Mouse (Mus musculus) midbrain, embryonic 16.5 days (tissue): ENCODE data around the gene Tmigd1. TPM values are rescaled to one million over a fixed set of nuclear protein-coding genes. Genes with fewer than 3 reads are reported as not detected.

Experiments
- ATAC-seq: fragments of 200-750 bp; cut with Nextera tagmentation; 2 replicates; pipeline ENCODE4 v1.8.0; 2017; ENCODE audit warnings: moderate TSS enrichment
- H3K27ac ChIP-seq: fragments of 300-500 bp; sonication (generic); 2 replicates; pipeline ENCODE4 v1.5.1; 2014; ENCODE audit warnings: mild to moderate bottlenecking, low read length, mixed read lengths
- H3K27me3 ChIP-seq: fragments of 300-500 bp; sonication (generic); 2 replicates; pipeline ENCODE4 v1.6.1; 2014; ENCODE audit warnings: low read depth, low read length, mixed read lengths; ENCODE audit not compliant: control insufficient read depth, insufficient read depth
- H3K36me3 ChIP-seq: fragments of 300-500 bp; sonication (generic); 2 replicates; pipeline ENCODE4 v1.6.1; 2014; ENCODE audit warnings: mild to moderate bottlenecking, low read length, moderate library complexity, mixed read lengths; ENCODE audit not compliant: control insufficient read depth, insufficient read depth
- H3K4me1 ChIP-seq: fragments of 300-500 bp; sonication (generic); 2 replicates; pipeline ENCODE4 v1.6.1; 2014; ENCODE audit warnings: mild to moderate bottlenecking, low read length, mixed read lengths; ENCODE audit not compliant: control insufficient read depth, insufficient read depth
- H3K4me2 ChIP-seq: fragments of 300-500 bp; sonication (generic); 2 replicates; pipeline ENCODE4 v1.6.1; 2014; ENCODE audit warnings: mild to moderate bottlenecking, low read length, mixed read lengths
- H3K4me3 ChIP-seq: fragments of 300-500 bp; sonication (generic); 2 replicates; pipeline ENCODE4 v1.5.1; 2014; ENCODE audit warnings: low read depth, mild to moderate bottlenecking, low read length, moderate library complexity, mixed read lengths
- H3K9ac ChIP-seq: fragments of 300-500 bp; sonication (generic); 2 replicates; pipeline ENCODE4 v1.6.1; 2014; ENCODE audit warnings: low read depth, low read length, mixed read lengths
- H3K9me3 ChIP-seq: fragments of 300-500 bp; sonication (generic); replicated peaks from 2 replicates; pipeline ENCODE4 v1.6.1; 2014; ENCODE audit warnings: mild to moderate bottlenecking, low read length, mixed read lengths; ENCODE audit not compliant: control insufficient read depth, poor library complexity, severe bottlenecking
- WGBS: fragments of 180-500 bp; shearing (Covaris S2); extraction: QIAGEN DNeasy Blood & Tissue Kit; methylation state at CpG from one replicate; pipeline ENCODE4 v1.1.7; 2014; 5-methylcytosine and 5-hydroxymethylcytosine counted together
- polyA plus RNA-seq: library from polyadenylated mRNA; unstranded; fragments of >200 nt; fragmentation: Nextera tagmentation; extraction: Ambion mirVana; gene quantifications from 2 replicates; pipeline ENCODE4 v1.2.1, GENCODE M21; 2015

Gene Tmigd1
- polyA plus RNA-seq, 1 experiment from 2014 or later, result not detected

DNA sequence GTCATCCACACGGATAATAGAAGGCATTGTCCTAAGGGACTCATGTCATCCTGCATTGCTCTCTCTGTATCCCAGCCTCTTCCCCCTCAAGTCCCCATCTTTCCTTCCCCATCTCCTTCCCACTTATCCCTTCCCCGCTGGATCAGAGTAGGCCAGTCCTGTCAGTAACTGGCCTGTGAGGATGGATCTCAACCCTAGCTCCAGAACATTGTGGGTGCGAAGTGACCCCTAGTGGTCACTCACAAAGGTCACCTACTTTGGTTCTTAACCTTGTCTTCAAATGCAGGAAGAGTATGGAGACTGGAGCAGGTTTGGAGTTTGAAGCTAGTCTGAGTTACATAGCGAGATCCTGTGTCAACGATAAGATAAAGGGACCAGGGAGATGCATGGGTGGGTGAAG, 7.7 kb upstream of the Tmigd1 start:
- H3K4me3 ChIP-seq, result no peak overlapping the region
- H3K4me2 ChIP-seq, result no peak overlapping the region
- ATAC-seq, result no peak
- no peaks in the 10 kb centered on the region for H3K27me3 ChIP-seq
- H3K36me3 ChIP-seq, result no peaks in the 10 kb centered on the region
- WGBS, result 34% methylated on average over 5 of the region's 5 CpGs
- H3K9me3 ChIP-seq, result no peaks in the 10 kb centered on the region
- H3K9ac ChIP-seq, result no peak overlapping the region
- H3K27ac ChIP-seq, result no peak overlapping the region
- no peaks in the 10 kb centered on the region for H3K4me1 ChIP-seq

DNA sequence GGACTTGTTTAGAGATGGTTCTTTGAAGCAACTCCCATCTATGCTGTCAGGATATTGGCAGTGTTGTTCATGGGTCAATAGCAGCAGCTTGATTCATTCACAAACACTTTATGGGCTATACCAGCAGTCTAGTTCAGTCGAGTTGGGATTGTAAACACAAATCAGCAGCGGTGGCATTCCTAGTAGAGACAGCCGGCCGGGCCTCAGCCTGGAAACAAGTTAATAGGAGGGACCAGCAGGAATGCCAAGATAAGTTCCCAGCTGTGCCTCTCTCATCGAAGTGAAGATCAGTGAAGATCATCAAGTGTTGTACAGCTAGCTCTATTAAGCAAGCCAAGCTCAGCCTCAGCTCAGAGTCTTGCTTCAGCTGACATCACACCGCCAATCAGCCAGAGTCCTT, 5.6 kb upstream of the Tmigd1 start:
- H3K4me3 ChIP-seq, result no peak overlapping the region
- WGBS, result 73% methylated on average over 6 of the region's 6 CpGs
- no peaks in the 10 kb centered on the region for H3K36me3 ChIP-seq
- H3K4me2 ChIP-seq, result no peak overlapping the region
- H3K4me1 ChIP-seq, result no peaks in the 10 kb centered on the region
- ATAC-seq, result no peak
- no peaks in the 10 kb centered on the region for H3K9me3 ChIP-seq
- no peak overlapping the region for H3K9ac ChIP-seq
- no peak overlapping the region for H3K27ac ChIP-seq
- H3K27me3 ChIP-seq, result no peaks in the 10 kb centered on the region

DNA sequence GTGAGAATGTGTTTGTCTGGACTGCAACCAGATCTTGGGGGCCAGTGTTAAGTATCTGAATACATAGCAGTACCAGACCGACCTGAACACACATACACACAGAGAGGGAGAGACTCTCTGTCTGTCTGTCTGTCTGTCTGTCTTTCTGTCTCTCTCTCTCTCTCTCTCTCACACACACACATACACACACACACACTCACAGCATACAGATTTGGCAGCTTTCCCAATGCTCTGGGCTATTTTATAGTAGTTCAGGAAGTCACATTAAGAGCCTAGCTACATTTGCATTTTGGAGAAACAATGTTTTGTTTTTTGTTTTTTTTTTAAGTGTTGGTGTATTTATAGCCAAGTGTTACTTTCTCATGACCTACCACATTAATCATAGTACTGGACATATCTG, 4.8 kb upstream of the Tmigd1 start:
- Histone ChIP-seq H3K4me2 (no peak overlapping the region), H3K9ac (no peak overlapping the region), H3K4me1 (no peaks in the 10 kb centered on the region), H3K27me3 (no peaks in the 10 kb centered on the region), H3K27ac (no peak overlapping the region), H3K9me3 (no peaks in the 10 kb centered on the region), H3K4me3 (no peak overlapping the region), H3K36me3 (no peaks in the 10 kb centered on the region)
- no peak for ATAC-seq
- WGBS, result 92% methylated on average over 1 of the region's 1 CpGs

DNA sequence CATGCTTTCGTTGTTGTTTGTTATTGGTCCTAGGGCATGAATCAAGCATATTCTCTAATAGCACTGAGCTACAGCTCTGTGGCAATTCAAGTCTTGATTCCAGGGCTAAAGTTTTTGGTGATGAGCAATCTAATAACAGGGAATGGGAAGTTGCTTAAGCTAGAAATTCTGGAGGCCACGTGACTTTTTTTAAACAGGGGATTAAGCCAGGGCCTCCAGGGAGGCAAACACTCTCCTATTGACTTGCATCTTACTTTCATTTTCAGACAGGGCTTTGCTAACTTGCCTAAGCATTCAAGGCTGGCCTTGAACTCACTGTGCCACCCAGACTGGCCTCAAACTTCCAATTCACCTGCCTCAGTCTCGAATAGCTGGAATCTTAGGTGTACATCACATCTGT, 4.1 kb upstream of the Tmigd1 start:
- 55% methylated on average over 3 of the region's 3 CpGs for WGBS
- Histone ChIP-seq H3K9me3 (no peaks in the 10 kb centered on the region), H3K36me3 (no peaks in the 10 kb centered on the region), H3K4me1 (no peaks in the 10 kb centered on the region), H3K4me3 (no peak overlapping the region), H3K27me3 (no peaks in the 10 kb centered on the region), H3K4me2 (no peak overlapping the region), H3K9ac (no peak overlapping the region), H3K27ac (no peak overlapping the region)
- no peak for ATAC-seq

DNA sequence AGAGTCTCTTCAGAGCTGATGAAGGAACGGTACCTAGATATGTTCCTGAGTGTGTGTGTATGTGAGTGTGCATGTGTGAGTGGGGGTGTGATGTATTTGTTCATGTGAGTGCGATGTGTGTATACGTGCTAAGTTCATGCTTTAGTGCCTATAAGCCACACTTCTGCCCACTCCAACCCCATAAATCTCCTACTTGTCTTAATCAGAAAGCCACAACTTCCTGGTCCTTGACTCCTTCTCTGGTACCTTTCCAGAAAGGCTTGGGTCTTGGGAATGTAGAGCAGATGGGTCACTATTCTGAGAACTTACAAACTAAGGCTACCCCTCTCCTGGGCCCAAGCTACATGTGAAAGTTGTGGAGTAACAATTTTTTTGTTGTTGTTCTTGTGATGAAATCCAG, 3.2 kb upstream of the Tmigd1 start:
- Histone ChIP-seq H3K27me3 (no peaks in the 10 kb centered on the region), H3K4me2 (no peak overlapping the region), H3K9ac (no peak overlapping the region), H3K9me3 (no peaks in the 10 kb centered on the region), H3K4me1 (no peaks in the 10 kb centered on the region), H3K36me3 (no peaks in the 10 kb centered on the region), H3K27ac (no peak overlapping the region), H3K4me3 (no peak overlapping the region)
- no peak for ATAC-seq
- 94% methylated on average over 3 of the region's 3 CpGs for WGBS

DNA sequence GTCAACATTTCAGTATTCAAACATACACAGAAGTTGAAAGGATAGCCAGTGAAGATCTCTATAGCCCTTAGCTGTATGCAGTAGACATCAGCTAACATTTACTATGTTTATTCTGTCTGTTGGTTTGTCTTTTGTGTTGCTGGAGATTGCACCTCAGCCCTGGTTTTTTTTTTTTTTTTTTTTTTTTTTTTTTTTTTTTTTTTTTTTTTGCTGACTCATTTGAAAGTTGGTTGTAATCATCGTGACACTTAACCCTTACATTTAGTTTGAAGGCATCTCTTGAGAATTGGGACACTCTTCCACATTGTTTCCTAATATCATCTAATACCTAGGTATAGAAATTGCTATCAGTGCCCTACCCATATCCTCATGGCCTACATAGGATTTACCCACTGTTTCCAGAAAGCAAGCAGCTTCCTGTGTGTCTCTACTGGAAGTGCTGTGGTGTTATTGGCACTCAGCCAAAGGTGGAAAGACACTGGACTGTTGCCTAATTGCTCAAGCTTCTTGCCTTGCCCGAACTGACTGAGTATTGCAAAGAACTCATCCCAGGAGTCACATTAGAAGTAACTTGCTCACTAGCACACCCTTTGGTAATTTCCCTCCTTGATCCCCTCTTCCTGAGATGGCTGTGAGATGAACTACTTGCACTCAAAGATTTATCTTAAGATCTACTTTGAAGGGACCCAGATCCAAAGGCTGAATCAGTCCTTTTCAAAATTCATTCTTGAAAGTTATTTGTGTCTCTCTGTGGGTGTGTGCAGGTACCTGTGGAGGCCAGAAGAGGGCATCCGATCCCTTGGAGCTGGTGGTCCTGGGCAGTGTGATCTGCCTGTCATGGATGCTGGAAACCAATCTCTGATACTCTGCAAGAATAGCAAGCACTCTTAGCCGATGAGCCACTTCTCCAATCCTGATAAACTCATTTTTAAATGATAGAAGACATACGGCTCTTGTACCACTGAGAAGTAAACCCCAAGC, 1.9 kb upstream of the Tmigd1 start:
- no peak for ATAC-seq
- Histone ChIP-seq H3K27ac (no peak overlapping the region), H3K4me2 (no peak overlapping the region), H3K36me3 (no peaks in the 10 kb centered on the region), H3K27me3 (no peaks in the 10 kb centered on the region), H3K9me3 (no peaks in the 10 kb centered on the region), H3K4me3 (no peak overlapping the region), H3K4me1 (no peaks in the 10 kb centered on the region), H3K9ac (no peak overlapping the region)
- 74% methylated on average over 5 of the region's 5 CpGs for WGBS

DNA sequence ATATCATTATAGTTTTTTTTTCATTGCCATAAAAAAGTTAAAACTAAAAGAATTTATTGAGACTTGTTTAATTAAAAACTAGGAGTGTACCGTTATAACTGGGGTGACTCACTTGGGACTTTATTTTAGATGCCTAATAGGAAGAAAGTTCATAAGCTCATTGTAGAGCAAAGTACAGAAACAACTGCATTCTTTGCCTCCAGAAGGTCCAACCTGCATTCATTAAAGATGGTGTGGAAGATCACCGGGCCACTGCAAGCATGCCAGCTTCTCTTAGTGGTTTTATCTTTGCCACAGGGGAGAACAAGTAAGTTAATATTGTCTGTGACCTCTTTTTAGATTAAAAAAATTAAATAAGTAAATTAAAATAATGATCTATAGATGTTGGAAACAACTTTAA, 2.4 kb downstream of the Tmigd1 start:
- H3K4me3 ChIP-seq, result no peak overlapping the region
- no peaks in the 10 kb centered on the region for H3K36me3 ChIP-seq
- no peak overlapping the region for H3K9ac ChIP-seq
- H3K4me1 ChIP-seq, result no peaks in the 10 kb centered on the region
- no peak overlapping the region for H3K27ac ChIP-seq
- WGBS, result 85% methylated on average over 2 of the region's 2 CpGs
- no peak overlapping the region for H3K4me2 ChIP-seq
- no peaks in the 10 kb centered on the region for H3K27me3 ChIP-seq
- H3K9me3 ChIP-seq, result no peaks in the 10 kb centered on the region
- ATAC-seq, result no peak

DNA sequence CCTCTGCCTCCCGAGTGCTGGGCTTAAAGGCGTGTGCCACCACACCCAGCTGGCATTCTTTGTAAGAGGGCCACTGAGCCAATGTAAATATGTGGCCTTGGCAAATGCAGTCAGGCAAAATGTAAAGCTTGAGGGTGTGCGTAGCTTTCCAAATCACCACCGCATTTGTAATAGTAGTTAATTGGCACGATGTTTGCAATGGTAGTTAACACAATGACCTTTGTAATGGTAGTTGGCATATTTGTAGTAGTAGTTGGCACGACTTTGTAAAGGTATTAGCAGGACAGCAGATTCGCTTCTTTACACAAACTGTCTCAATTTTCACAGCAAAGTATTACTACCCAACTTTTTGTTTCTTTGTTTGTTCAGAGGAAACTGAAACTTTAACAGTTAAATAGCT, 6.7 kb downstream of the Tmigd1 start:
- WGBS, result 89% methylated on average over 7 of the region's 7 CpGs
- Histone ChIP-seq H3K27ac (no peak overlapping the region), H3K4me2 (no peak overlapping the region), H3K4me1 (no peaks in the 10 kb centered on the region), H3K27me3 (no peaks in the 10 kb centered on the region), H3K36me3 (no peaks in the 10 kb centered on the region), H3K9me3 (no peaks in the 10 kb centered on the region), H3K9ac (no peak overlapping the region), H3K4me3 (no peak overlapping the region)
- no peak for ATAC-seq

DNA sequence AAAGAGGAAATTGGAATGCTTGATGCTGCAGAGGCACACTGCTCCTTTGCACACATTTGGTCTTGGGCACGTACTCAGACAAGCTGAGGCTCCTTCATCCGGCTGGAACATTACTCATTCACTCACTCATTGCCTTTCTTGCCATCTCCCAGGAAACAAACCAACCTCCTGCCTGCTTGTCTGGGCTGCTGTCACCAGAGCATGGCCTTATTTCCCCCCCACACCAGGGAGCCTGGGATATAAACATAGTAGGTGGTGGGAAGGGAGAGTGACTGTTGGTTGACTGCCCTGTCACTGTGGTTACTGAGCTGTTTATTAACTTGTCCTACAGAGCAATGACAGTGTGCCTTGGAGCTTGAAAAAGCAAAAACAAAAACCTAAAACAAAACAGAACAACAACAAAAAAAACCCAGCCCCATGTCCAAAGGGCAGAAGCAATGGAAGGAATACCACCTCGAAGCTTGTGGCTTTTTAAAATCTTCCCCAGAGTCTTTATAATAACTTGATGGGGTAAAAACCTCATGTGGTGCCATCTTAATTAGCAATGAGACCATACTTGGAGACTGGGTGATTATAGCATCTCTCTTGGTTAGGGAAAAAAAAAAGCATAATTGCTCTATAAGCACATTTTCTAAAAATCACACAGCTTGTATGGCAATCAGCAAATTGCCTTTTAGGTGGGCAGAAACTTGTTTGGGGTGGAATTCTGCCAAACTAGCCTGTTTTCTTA, 9.5 kb downstream of the Tmigd1 start:
- WGBS, result 31% methylated on average over 3 of the region's 3 CpGs

More for the DNA sequence above, 9.5 kb downstream of the Tmigd1 start:
- H3K4me1 ChIP-seq, result no peaks in the 10 kb centered on the region
- H3K4me3 ChIP-seq, result no peak overlapping the region
- no peak overlapping the region for H3K9ac ChIP-seq
- no peak overlapping the region for H3K27ac ChIP-seq
- no peaks in the 10 kb centered on the region for H3K36me3 ChIP-seq
- H3K27me3 ChIP-seq, result no peaks in the 10 kb centered on the region
- ATAC-seq, result no peak
- H3K9me3 ChIP-seq, result no peaks in the 10 kb centered on the region
- no peak overlapping the region for H3K4me2 ChIP-seq
